Mouse (Mus musculus) heart, embryonic 16.5 days (tissue): Measurements from ENCODE around the gene Myo18a. TPM values are rescaled to one million over a fixed set of nuclear protein-coding genes. Genes with fewer than 3 reads are reported as not detected.

ENCODE experiments used
- ATAC-seq: fragments of 200-750 bp; cut with Nextera tagmentation; replicated peaks from 2 replicates; pipeline ENCODE4 v1.8.0; 2017; ENCODE audit warnings: moderate number of reproducible peaks; ENCODE audit not compliant: insufficient read depth, low FRiP score; ENCODE audit errors: extremely low read depth
- H3K27ac ChIP-seq: fragments of 300-500 bp; sonication (generic); 2 replicates; pipeline ENCODE4 v1.5.1; 2014; ENCODE audit warnings: mild to moderate bottlenecking, low read length, control low read depth, moderate library complexity
- H3K27me3 ChIP-seq: fragments of 300-500 bp; sonication (generic); 2 replicates; pipeline ENCODE4 v1.6.1; 2014; ENCODE audit warnings: low read length, mixed read lengths; ENCODE audit not compliant: control insufficient read depth, insufficient read depth
- H3K36me3 ChIP-seq: fragments of 300-500 bp; sonication (generic); 2 replicates; pipeline ENCODE4 v1.6.1; 2014; ENCODE audit not compliant: control insufficient read depth, insufficient read depth
- H3K4me1 ChIP-seq: fragments of 300-500 bp; sonication (generic); 2 replicates; pipeline ENCODE4 v1.6.1; 2014; ENCODE audit warnings: low read length, mixed read lengths; ENCODE audit not compliant: control insufficient read depth, insufficient read depth
- H3K4me2 ChIP-seq: fragments of 300-500 bp; sonication (generic); 2 replicates; pipeline ENCODE4 v1.6.1; 2014; ENCODE audit warnings: low read depth, mild to moderate bottlenecking, control low read depth, low read length
- H3K4me3 ChIP-seq: fragments of 300-500 bp; sonication (generic); 2 replicates; pipeline ENCODE4 v1.5.1; 2014; ENCODE audit warnings: mild to moderate bottlenecking, control low read depth, low read length
- H3K9ac ChIP-seq: fragments of 300-500 bp; sonication (generic); 2 replicates; pipeline ENCODE4 v1.6.1; 2014; ENCODE audit warnings: low read length, control low read depth
- H3K9me3 ChIP-seq: fragments of 300-500 bp; sonication (generic); replicated peaks from 2 replicates; pipeline ENCODE4 v1.6.1; 2016; ENCODE audit warnings: low read length; ENCODE audit not compliant: control insufficient read depth
- WGBS: fragments of 180-500 bp; shearing (Covaris S2); extraction: QIAGEN DNeasy Blood & Tissue Kit; methylation state at CpG from one replicate; pipeline ENCODE4 v1.1.7; 2014; 5-methylcytosine and 5-hydroxymethylcytosine counted together
- polyA plus RNA-seq: library from polyadenylated mRNA; unstranded; fragments of >200 nt; fragmentation: Nextera tagmentation; extraction: Ambion mirVana; gene quantifications from 2 replicates; pipeline ENCODE4 v1.2.1, GENCODE M21; 2015

Gene Myo18a
- polyA plus RNA-seq, 1 experiment from 2014 or later: 104 TPM

DNA sequence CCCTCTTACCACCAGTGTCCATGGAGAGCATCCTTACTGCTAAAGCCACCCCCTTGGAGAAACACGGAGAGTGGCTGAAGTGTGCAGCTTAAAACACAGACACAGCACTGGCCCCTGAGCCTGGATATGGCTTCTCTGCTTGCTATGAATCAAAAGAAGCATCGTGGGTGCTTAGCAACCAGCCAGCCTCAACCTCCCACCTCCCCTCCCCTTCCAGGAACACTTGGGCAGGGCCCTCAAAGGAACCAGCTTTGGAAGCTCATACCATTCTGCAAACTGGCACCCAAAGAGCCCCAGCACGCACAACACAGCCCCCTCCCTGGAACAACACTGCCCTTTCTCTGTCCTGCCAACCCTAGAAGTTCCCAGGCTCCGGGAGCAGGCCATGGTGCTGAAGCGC lies 146.3 kb downstream of the Myo18a start:
- H3K36me3 ChIP-seq: no peaks in the 10 kb centered on the region
- H3K4me3 ChIP-seq: no peak overlapping the region
- peaks cover 22% of the 10 kb centered on the region for H3K27me3 ChIP-seq
- 0 out of 2 replicates have a peak, but pooled peaks cover 2% of the 10 kb centered on the region for H3K4me1 ChIP-seq
- ATAC-seq: no peak
- H3K9ac ChIP-seq: no peak overlapping the region
- H3K9me3 ChIP-seq: no peaks in the 10 kb centered on the region
- no peak overlapping the region for H3K4me2 ChIP-seq
- 27% methylated on average over 5 of the region's 5 CpGs for WGBS
- H3K27ac ChIP-seq: no peak overlapping the region

DNA sequence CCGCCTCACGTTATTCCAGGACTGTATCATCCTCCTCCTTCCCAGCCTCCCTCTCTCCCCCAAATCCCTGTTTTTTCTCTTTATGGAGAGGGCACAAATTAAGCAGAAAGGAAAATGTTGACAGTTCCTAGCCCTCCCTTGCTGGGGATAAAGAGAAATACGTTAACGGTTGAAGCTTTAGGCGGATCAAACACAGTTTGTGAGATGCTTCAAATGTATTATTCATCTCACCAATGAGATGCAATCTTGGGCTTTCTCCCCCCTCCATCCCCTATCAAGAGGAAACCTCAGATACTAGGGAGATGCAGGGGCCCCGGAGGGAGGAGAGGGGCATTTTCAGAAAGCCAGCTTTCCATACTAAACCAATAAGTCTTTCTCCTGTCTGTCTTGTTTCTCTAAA lies 146.7 kb downstream of the Myo18a start:
- H3K27ac ChIP-seq: no peak overlapping the region
- no peak overlapping the region for H3K4me3 ChIP-seq
- H3K9ac ChIP-seq: no peak overlapping the region
- H3K4me2 ChIP-seq: no peak overlapping the region
- 0 out of 2 replicates have a peak, but pooled peaks cover 2% of the 10 kb centered on the region for H3K4me1 ChIP-seq
- H3K9me3 ChIP-seq: no peaks in the 10 kb centered on the region
- whole genome bisulfite sequencing: 18% methylated on average over 6 of the region's 6 CpGs
- no peaks in the 10 kb centered on the region for H3K36me3 ChIP-seq
- peaks cover 25% of the 10 kb centered on the region for H3K27me3 ChIP-seq
- ATAC-seq: no peak

DNA sequence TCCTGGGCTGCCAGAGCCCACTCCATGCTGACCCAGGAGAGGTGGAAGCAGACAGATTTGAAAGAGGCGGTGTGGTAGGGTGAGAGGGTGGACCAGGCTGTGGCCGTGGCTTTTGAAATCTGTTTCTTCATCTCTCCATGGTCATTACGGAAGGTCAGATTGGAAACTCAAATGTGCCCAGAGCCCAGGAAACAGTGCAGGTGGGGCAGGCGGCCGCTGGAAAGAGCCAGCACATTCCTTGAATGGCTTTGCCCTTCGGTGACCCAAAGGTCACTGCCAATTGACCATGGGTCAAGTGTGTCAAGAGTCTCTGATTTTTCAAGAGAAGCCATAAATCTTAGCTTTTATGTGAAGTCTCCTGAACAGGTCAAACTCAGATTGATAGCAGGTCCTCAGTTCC lies 150.5 kb downstream of the Myo18a start:
- no peak for ATAC-seq
- Histone ChIP-seq H3K9ac (no peak overlapping the region), H3K27me3 (peaks cover 42% of the 10 kb centered on the region), H3K4me3 (no peak overlapping the region), H3K9me3 (no peaks in the 10 kb centered on the region), H3K36me3 (no peaks in the 10 kb centered on the region), H3K27ac (no peak overlapping the region), H3K4me1 (no peaks in the 10 kb centered on the region), H3K4me2 (no peak overlapping the region)
- 61% methylated on average over 6 of the region's 6 CpGs for WGBS

DNA sequence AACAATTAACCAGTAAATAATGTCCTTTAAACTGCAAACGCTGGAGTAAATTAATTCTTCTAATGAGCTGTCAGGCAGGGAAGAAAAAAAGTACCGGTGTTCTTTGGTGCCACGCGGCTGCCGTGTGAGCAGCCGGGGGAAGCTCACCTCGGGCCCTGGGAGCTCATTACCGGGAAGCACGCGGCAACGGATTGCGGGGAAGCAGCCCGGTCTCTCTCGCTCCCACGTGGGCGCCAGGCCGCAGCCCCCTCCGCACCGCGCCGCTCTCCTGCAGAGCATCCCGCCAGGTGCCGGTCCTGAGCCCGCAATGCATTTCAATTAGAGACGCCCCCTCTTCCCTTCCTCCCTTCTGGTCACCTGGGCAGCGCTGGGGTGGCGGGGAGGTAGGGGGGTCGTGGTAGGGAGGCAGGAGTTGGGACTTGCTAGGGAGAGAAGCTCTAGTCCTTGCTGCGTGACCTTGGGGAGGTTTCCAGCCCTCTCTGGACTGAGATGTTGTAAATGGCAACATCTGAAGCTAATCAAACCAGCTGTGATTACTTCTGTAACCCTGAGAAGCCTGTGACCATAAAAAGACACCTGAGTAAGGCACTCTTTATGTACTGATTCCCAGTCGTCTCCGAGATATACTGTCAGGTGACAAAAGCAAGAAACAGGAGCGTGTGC lies 151.7 kb downstream of the Myo18a start:
- Histone ChIP-seq H3K9ac (no peak overlapping the region; the same call in 1 of the 2 replicates), H3K4me2 (peak overlapping the region; percentile 22; the same call in 1 of the 2 replicates), H3K9me3 (no peaks in the 10 kb centered on the region), H3K4me1 (no peaks in the 10 kb centered on the region), H3K36me3 (no peaks in the 10 kb centered on the region), H3K4me3 (no peak overlapping the region), H3K27ac (no peak overlapping the region), H3K27me3 (peaks cover 42% of the 10 kb centered on the region)
- 6% methylated on average over 32 of the region's 32 CpGs for WGBS
- no peak for ATAC-seq

Other genes with a start within 250 kb of the Myo18a start
- gene Abhd15, start 248.1 kb upstream of the Myo18a start, polyA plus RNA-seq: 3.2 TPM in 2 replicates
- 24.7 and 29.5 TPM in 2 replicates for gene Trp53i13, start 247.3 kb upstream of the Myo18a start, polyA plus RNA-seq
- 0.22 and 0.26 TPM in 2 replicates for gene Gm10392, start 244.0 kb upstream of the Myo18a start, polyA plus RNA-seq
- gene Taok1, start 155.4 kb upstream of the Myo18a start, polyA plus RNA-seq: 10.1 and 12.0 TPM in 2 replicates
- gene Nufip2, start 77.1 kb upstream of the Myo18a start, polyA plus RNA-seq: 2.9 and 3.5 TPM in 2 replicates
- gene Cryba1, start 38.0 kb upstream of the Myo18a start, polyA plus RNA-seq: not detected in 2 replicates
- 1.2 and 1.3 TPM in 2 replicates for gene Gm10277, start 24.5 kb downstream of the Myo18a start, polyA plus RNA-seq
- gene Pipox, start 130.8 kb downstream of the Myo18a start, polyA plus RNA-seq: 2.9 TPM in 2 replicates
- gene Sez6, start 167.6 kb downstream of the Myo18a start, polyA plus RNA-seq: 0.04 and 0.19 TPM in 2 replicates
- 11.6 and 12.4 TPM in 2 replicates for gene Phf12, start 219.5 kb downstream of the Myo18a start, polyA plus RNA-seq